Mouse (Mus musculus): ENCODE measurements at regions not wholly inside any gene's neighbourhood (a gene's known extent, or its start where the extent isn't known, plus 50 kb on each side); places are given as distances from the start of the nearest gene placed in this dataset.
A peak's percentile ranks its signal among the peaks of the same experiment; 100 is the strongest.

DNA sequence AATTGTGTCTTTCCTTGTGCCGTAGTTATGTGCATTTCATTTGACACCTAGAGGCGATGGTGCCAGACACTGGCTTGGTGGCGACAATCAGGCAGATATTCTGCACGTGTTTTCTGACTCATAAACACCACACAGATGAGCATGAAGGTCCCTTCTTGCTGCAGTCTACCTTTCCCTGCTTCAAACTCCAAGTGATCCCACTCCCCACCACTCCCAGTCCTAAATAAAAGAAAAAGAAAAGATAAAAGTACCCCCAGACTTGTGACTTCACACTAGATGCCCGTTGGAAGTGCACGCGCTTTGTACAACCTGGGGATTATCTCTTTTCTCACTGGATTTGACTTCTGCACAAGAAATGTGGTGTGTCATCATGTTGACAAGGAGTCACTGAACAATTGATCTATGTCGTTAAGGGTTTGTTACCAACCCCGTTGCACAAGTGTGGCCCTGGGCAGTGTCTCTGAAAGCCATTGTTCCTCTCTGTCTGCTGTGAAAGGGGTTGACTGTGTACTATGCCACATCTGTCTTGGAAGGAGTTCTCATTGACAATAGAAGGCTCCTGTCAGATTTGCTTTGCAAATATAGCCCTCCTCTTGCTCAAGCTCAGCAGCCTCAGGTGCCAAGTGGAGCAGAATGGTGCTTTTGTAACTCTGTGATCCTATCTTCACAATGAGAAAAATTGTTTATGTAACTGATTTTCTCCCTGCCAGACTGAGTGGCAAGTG, 140.1 kb downstream of the Ppp4r2 start:
- no peak for DNase-seq

DNA sequence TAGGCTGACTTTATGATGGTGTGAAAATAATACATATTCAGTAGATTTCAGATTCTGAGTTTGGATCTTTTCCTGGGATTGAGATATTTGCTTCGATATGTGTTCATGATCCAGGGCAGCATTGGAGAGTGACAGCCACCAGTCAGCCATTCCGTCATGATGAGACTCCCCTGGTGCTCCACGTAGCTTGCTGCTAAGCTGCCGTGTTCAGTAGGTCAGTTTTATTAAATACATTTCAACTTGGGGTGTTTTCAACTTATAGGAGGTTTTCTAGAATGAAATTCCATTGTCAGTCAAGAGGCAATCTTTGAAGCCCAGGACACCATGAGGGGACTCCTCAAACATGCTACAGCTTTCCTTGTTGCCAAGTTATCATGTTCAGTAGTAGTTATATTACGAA, 141.3 kb downstream of the Ppp4r2 start:
- DNase-seq = no peak

DNA sequence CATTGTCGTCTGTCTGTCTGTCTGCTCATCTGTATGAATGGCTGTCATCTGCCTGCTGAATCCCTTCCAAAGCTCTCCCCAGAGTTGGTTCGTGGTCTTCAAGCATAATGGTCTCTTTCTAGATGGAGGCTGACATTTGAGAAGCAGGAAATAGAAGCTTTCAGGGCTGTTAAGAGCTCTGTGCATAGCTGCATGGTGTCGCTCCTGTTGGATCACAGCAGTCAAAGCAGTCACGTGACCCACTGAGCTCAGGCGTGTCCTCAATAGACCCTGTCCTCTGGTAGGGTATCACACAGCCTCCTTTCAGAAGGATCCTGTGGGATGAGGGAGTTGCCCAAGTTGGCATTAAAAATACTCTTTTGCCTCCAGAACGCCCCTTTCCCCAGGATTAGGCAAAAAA, 142.4 kb downstream of the Ppp4r2 start:
- peak; percentile 51 for DNase-seq

DNA sequence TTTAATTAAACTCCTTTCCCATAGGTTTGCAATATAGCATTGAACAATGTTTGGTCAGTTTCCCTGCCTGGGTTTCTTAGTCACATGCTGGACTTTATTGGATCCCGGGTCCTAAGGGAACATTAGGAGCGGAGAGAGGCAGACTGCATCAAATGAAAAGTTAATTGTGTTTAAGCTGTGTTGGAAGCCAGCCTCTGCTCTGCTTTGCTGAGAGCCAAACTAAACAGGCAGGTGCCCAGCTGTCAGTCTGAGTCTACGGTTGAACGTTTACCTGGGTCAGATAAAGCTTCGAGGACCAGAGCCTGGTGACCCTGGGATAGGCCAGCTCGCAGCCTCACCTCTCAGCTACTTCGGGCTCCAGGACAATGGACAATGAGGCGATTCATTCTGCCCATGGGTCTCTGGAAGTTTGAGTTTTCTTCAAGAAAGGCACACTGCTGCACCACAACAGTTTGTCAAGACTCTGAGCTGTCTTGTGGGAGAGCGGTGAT, 143.8 kb downstream of the Ppp4r2 start:
- DNase-seq = no peak

DNA sequence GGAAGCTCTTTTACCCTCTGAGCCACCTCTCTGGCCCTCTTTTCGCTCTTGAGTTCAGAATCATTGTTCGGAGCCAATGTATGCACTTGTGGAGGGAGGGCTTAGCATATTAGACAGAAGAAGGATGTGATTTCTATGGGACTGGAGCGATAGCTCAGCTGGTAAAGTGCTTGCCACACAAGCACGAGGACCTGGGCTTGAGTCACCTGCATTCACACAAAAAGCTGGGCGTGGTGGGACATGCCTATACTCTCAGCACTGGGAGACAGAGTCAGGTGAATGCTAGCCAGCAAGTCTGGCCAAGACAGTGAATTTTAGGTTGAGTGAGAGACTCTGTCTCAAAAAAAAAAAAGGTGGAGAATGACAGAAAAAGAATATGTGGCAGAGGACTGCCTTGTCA, 144.7 kb downstream of the Ppp4r2 start:
- no peak for DNase-seq

DNA sequence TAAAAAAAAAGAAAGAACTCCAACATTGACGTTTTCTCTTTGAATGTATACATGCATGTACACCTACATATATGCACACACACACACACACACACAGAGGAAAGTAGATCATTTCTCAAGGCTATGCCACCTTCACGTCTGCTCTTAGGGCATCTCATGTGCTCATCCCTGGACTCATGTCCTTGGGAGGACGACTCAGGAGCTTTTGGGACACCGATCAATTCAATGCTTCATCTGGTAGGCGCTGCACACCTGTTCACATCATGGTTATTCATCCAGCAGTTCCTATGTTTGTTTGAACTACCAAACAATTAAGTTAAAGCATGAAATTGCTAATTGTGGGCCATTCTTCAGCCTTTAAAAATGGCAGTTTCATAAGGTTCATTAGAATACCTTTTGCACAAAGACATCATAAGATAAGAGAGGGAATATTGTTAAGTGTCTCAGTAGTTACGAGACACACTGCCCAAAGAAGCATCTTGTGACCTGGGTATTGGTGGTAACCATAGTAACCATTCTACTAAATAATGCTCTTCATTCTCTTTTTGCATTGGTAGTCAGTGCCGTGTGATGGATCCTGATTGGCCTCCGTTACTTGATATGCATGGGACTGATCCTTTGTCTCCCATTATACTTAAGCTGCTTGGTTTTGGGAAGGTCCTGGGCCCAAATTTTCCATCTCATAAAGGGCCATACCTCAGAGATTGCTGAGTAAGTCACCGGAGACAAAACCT, 145.5 kb downstream of the Ppp4r2 start:
- DNase-seq = no peak

DNA sequence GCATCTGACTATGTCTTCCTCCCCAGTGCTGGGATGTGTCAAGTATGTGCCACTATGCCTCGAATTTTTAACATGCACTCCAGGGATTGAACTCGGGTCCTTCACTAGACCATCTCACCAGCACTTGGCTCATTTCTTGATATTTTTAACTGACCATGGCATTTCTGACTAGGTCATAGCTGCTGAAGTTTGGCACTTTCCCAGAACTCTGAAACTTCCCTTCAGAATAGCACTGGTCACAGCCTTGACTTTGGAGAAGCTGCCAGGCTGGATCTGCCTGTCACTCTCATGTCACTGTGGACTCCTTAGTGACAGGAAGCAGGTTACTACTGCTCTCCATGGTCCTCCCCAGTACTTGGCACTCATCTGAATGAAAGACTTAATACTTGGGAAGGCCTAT, 146.7 kb downstream of the Ppp4r2 start:
- DNase-seq = no peak

DNA sequence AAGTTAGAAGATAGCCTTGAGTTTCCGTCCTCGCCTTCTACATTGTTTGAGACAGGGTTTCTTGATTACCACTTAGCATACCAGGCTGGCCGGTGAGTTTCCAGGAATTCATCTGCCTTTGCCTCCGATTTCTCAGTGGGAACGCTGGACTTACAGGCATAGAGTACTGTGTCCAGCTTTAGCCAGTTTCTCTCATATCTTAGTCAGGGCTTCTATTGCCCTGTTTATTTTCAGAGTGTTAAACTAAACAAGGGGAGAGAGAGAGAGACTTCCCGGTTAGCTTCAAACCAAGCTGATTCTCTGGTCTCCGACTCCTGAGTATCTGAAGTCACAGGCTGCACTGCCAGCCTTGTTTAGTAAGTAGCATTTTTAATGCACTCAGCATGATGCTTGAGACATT, 151.4 kb downstream of the Ppp4r2 start:
- no peak for DNase-seq

DNA sequence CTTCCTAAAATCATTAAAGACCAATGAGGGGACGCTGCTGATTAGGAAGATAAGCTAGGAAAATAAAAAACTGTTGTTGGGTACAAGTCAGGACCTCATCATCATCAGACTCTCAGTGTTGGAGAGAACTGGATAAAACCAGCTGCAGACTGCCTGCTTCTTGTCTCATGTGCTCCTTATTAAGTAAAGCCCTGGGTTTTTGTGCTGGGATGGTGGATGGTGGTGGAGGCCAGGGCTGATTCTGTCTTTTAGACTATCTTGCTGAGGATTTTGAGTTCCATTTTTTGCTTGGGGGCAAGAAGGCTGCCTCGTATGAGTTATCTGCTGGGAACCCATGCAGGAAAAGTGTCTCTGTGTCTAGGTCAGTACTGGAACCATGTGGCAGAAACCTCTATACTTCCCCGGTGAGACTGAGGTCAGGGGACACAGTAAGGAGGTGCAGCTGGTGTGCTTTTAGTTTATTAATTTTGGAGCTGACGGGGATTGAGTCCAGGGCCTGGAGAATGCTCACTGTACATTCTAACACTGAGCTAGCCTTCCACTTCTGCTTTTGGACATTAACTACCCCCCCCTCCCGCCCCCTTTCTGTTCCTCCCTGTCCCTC, 152.0 kb downstream of the Ppp4r2 start:
- no peak for DNase-seq

DNA sequence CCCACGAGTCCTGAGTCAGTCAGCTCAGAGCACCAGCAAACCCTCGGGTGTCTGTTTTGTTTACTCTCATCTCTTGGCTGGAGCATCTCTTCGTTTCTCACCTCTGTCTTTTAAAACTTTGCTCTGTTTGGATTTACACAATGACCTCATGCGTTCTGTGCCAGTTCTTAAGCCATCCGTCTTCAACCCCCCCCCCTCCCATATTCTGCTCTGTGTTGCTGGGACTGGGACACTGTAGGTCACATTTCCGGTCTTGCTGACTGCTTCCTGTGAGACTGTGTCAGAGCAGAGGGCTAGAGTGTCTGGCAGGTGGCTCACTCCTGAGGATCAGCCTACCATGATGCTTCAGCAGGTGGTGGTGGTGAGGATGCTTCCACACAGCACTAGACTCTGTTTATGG, 155.1 kb downstream of the Ppp4r2 start:
- DNase-seq = no peak

DNA sequence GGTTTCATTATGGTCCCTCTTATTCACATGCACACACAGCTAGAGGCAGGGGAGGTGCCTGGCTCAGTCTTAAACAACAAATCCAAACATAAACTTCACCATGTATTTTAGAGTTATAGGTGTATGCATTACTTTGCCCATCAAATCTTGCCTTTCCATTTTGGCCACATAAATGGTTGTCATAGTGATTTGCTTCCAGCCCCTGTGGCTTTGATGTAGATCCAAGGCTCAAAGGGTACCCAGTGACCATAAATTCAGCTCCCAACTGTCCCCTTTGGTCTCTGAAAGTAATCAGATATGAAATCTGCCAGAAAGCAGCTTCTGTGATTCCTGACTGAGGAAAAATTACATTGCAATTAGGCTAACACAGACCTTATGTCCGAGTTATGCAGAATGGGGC, 160.0 kb downstream of the Ppp4r2 start:
- DNase-seq = no peak

DNA sequence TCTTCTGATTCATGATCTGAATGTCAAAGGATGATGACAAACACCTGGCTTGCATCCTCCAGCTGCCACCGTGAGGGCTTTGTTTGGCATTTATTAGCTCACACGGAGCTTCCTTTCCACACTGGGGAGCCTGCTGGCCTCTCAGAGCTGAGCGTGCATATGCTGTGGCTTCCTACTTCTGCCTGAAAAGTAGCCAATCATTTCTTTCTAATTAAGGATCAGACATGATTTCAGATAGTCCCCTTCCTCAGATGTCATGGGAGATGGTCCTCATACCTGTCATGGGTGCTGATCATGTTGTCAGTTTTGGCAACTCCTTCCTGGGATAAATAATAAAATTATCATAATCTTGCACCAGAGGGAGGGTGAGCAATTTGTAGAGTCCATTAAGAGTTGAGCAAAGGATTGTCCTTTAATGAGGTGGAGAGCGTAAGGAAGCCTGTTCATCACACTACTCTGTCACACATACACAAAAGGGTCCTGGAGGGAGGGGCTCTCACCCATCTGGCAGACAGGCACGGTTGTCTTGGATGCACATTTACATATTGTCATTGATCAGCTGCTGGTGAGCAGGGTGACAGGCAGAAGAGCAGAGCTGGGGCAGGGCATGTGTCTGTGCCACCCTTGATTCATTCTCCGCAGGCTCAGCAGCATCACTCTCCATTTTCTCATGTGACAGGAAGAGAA, 162.6 kb downstream of the Ppp4r2 start:
- DNase-seq = no peak

DNA sequence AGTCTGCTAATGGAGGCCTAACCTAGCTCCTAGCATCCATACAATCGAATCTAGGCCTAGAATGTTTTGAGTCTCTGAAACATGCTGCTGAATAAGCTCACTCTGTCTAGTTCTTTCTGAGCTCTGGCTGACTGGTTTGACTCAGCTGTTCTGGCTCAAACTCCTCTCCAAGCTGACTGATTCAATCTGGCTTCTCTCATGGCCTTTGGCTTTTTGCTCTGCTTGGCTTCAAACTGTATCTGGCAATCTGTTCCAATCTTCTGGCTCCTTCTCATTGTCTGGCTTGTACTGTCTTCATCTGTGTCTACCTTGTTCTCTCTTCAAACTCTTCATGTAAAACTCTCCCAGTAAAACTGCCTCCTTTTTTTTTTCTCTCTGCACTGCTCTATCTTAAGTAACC, 164.9 kb downstream of the Ppp4r2 start:
- DNase-seq = no peak

DNA sequence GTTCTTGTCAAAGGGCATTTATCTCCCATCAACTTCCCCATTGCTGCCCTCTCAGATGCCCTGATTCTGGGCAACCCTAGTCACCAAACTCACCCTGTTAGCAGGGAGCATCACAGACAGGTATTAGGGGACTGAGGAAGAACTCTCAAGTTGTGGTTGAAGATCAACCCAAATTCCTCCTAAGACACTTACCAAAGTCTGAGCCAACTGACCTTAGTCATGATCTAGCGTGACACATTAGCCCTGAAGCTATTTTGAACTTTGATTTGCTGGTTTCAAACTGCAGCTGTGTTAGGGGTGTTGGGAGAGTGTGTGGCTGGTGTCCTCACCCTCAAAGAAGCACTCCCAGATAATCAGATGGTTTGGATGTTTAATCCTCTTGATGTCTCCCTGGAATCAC, 170.5 kb downstream of the Ppp4r2 start:
- DNase-seq = no peak

DNA sequence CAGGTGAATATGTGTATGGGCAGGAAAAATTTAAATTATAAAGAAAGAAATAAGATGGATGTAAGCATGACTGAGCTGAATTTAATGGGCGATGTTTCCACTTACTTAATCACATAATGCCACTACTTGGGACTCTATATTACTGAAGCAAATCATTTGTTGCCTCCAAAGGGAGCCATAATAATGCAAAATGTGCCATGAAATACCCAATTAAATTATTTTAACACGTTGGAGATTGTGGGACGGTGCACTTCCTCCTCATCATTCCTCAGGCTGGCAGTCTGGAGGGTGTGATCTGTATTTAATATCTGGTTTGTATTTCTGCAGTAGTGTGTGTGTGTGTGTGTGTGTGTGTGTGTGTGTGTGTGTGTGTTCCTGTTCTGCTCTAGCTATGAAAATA, 188.2 kb downstream of the Ppp4r2 start:
- DNase-seq = no peak

DNA sequence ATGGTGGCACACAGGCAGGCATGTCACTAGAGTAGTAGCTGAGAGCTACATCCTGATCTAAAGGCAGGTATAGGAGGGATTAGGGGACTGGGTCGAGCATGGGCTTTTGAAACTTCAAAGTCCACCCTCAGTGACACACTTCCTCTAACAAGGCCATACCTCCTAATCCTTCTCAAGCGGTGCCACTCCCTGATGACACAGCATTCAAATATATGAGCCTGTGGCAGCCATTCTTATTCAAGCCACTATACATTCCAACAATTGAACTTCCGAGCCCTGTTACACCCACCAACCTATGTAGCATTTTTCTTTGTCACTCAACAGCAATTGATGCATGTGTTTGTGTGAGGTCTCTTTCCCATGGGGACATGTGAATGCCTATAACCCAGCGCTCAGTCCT, 192.4 kb downstream of the Ppp4r2 start:
- no peak for DNase-seq

DNA sequence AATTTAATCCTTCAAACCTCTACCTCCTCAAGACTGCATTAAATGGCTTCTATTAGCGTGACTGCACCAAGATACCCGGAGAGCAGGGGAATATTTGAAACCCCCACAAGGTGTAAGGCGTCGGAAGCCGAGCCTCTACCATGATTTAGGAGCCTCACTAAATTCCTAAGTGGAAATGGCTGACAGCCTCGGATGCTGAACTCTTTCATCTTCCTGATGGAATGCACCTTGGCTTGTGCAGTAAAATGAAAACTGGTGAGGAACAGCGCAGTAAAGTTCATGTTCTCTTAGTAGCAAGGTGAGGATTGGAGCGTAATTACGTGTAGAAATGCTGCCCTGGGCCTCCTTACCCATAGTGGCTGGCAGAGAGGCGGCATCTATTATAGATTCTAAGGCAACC, 194.0 kb downstream of the Ppp4r2 start:
- no peak for DNase-seq

DNA sequence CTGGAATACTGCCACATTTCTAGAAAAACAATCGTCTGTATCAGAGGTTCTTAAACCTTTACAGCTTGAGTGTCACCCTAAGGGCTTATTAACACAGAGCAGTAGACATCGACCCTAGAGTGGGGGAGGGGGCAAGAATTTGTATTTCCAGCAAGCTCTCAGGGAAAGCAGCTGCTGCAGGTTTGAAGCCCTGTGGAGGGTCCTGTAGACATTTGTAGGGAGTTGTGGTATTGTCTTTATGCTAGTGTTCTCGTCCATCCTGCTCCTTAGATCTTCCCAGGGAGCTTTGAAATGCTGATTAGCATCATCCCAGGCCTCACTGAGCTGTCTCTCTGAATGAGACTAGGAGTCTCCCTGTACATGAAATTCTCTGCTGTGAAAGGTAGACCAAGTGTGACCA, 196.0 kb downstream of the Ppp4r2 start:
- no peak for DNase-seq

DNA sequence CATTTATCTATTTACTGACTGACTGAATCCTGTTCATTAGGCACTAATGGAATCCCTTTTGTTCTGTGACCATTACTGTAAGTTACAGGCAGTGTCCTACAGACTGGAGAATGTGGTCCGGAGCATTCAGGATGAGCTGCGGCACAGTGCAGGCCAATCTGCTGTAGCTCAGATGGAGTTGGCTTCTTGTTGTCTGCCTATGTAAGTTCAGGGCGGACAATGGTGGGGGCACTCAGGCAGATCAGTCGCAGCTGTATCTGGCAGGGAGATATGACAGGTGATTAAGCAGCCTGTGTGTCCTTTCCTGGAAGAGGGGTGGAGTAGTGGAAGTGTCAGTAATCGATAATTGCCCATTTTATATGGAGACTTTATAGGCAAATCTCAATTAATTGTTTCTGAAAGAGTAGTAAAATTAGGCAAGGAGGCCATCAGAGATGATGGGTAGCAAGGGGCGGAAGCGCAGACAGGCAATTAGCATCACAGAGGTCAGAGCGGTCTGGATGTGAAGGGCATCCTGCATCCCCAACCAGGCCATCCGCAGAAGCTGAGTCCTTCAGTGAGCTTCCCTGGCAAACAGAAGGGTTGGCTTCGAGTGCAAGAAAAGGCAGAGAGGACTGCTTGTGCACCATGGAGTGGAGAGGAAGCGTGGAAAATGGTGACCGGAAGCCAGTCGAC, 197.2 kb downstream of the Ppp4r2 start:
- no peak for DNase-seq

DNA sequence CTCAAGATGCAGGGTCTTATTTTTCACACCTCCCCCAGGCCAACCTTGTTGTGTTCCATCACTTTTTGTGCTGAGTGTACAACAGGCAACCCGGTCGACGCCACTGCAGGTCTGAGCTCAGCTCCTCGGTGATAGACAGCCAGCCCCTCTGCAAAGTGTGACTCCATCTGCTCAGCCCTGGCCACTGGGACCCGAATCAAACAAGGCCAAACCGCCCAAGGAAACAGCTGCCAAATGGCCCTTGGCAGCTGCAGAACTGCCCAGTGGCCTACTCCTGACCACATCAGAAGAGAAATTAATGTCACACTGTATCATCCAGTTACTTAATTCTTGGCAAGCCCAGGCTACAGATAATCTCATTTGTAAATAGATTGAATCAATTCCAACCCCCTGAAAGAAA, 213.3 kb downstream of the Ppp4r2 start:
- no peak for DNase-seq

DNA sequence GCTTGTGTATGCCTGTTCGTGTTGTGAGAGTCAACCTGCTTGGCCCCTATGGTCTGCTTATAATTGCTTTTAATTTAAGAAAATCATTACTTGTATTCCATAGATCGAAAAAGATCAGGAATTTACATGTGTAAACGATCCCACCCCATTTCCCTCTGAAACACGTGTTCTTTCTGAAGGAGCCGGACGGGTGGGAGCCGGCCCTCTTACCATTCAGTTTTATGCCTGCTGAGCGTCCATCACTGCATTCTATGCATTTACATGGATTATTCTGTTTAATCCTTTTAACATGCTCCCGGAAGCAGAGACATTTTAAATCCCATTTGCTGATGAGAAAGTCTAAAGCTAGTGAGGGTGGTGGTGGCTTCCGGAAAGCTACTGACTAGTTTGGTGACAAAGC, 213.8 kb downstream of the Ppp4r2 start:
- no peak for DNase-seq

DNA sequence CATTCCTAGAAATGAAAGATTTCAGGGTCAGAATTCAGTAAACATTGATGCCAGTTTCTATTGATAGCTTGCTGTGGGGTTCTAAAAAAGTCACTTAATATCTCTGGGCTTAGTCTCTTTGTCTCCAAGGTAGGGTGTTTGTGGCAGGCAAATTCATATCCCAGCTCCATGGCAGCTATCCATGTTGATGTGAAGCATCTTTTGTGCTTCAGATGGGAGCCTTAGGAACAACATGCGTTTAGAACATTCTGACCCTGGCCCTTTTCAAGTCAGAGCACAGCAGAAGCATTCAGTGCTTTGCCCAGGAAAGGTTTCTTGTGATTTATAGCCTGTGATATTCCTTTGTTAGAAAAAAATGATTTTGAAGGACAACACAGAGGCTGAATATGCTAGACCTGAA, 215.0 kb downstream of the Ppp4r2 start:
- no peak for DNase-seq

DNA sequence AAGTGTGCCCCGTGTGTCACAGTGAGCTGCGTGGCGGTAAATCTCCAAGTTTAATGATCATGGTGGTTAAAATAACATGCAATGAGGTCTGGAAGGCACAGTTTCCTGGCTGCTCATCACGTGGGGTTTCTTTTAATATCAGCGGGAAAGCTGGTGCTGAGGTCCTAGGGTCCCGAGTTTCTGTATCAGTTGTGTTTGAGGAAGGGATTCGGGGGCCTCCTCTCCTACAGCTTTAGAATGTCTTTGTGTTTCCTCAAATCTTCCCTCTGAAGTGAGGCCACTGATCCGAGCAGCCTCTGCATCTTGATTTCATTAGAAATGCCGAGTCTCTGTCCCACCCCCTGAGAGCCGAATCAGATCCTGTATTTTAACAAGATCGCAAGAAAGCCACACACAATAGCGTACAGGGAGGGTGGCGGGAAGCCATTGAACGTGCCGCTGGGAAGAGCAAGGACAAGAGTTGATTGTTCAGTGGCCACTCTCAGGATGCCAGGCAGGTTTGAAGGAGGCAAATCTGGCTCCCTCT, 215.5 kb downstream of the Ppp4r2 start:
- no peak for DNase-seq
